Mouse (Mus musculus) C2C12 (cell line): ENCODE data around the gene Olfr19.

ENCODE experiments used
- CTCF ChIP-seq: IDR thresholded peaks from one replicate; pipeline ENCODE4 v1.5.1; 2011; ENCODE audit not compliant: control insufficient read depth, insufficient read depth, insufficient read length
- MAX ChIP-seq: IDR thresholded peaks from one replicate; pipeline ENCODE4 v1.6.1; 2011; ENCODE audit warnings: mild to moderate bottlenecking, control low read depth
- MYOD1 ChIP-seq: IDR thresholded peaks from one replicate; pipeline ENCODE4 v1.6.1; 2011; ENCODE audit warnings: low read depth; ENCODE audit not compliant: control insufficient read depth, insufficient read length
- USF1 ChIP-seq: IDR thresholded peaks from one replicate; pipeline ENCODE4 v1.6.1; 2011; ENCODE audit warnings: low read depth, mild to moderate bottlenecking, control low read depth, moderate library complexity

DNA sequence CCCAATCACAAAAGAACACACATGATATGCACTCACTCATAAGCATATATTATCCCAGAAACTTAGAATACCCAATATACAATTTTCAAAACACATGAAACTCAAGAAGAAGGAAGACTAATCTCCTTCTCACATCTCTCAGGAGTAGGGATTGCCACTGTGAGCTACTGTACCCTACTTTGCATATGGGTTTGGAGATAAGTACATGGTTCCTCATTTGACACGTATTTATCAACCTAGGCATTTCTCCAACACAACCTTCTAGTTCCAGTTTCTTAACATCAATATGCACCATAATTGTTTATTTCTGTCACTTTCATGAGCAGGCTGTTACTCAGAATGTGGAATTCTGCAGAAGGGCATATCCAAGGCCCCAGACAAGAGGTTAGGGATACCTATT is 31.1 kb downstream of the Olfr19 start:
- TF ChIP-seq CTCF = no peak
- TF ChIP-seq MYOD1 = no peak
- TF ChIP-seq MAX = no peak
- TF ChIP-seq USF1 = no peak
